Mouse (Mus musculus): ENCODE results near the gene Cacng5. TPM values are rescaled to one million over a fixed set of nuclear protein-coding genes. Genes with fewer than 3 reads are reported as not detected.

Gene Cacng5
- polyA plus RNA-seq, 1 experiment from 2014 or later = not detected

DNA sequence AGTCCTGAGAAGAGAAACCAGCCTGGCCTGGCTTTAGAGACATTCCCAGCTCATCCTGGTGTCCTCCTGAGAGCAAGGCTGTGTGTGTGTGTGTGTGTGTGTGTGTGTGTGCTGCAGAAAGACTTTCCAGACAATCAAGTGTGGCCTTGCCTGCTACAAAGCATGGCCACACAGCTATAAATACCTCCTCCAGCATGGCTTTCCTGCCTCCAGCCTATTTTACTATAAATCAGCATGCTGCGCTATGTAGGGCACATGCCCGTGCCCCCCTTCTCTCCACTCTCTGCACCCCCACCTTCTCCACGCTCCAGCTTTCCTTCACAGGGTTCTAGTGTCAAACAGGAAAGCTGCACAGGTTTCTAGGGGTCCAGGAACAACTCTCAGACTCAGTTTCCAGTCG lies 19.2 kb downstream of the Cacng5 start:
- Histone ChIP-seq H3K4me1 (ENCODE audit: insufficient read depth, low read depth, low read length) (no peaks in the 10 kb centered on the region), H3K36me3 (ENCODE audit: insufficient read depth, low read length) (no peaks in the 10 kb centered on the region), H3K27me3 (replicated peaks; ENCODE audit: insufficient read depth, low read length) (no peaks in the 10 kb centered on the region), H3K4me3 (ENCODE audit: low read depth, low read length) (no peak overlapping the region), H3K4me2 (replicated peaks; ENCODE audit: low read depth, low read length) (no peak overlapping the region), H3K9me3 (ENCODE audit: low read length) (no peaks in the 10 kb centered on the region), H3K9ac (replicated peaks; ENCODE audit: low read depth) (no peak overlapping the region), H3K27ac (ENCODE audit: low read length) (no peak overlapping the region)
- WGBS = 61% methylated on average over 4 of the region's 4 CpGs
- TF ChIP-seq EP300 (IDR thresholded peaks at IDR 0.05) (no peak), CTCF (IDR thresholded peaks at IDR 0.05) (no peak)
- DNase-seq (ENCODE audit: low spot score) (no peak), ATAC-seq (no peak)

DNA sequence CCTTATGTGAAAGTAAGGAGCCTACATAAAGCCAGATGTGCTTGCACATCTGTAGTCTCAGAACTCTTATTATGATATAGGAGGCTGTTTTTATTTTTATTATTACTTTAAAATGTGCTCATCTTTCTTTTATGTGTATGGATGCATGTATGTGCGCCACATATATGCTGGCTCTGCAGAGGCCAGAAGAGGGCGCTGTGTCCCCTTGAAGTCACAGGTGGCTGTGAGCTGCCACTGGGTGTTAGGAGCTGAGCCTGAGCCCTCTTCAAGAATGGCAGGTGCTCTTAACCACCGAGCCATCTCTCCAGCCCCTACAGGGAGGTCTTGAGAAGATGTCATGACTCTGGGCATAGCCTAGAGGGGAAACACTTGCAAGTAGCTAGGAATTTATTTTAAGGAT lies 23.5 kb downstream of the Cacng5 start:
- Histone ChIP-seq H3K4me1 (ENCODE audit: insufficient read depth, low read depth, low read length) (no peaks in the 10 kb centered on the region), H3K4me2 (replicated peaks; ENCODE audit: low read depth, low read length) (no peak overlapping the region), H3K9me3 (ENCODE audit: low read length) (no peaks in the 10 kb centered on the region), H3K4me3 (ENCODE audit: low read depth, low read length) (no peak overlapping the region), H3K27ac (ENCODE audit: low read length) (no peak overlapping the region), H3K27me3 (replicated peaks; ENCODE audit: insufficient read depth, low read length) (no peaks in the 10 kb centered on the region), H3K9ac (replicated peaks; ENCODE audit: low read depth) (no peak overlapping the region), H3K36me3 (ENCODE audit: insufficient read depth, low read length) (no peaks in the 10 kb centered on the region)
- ATAC-seq (no peak), DNase-seq (ENCODE audit: low spot score) (no peak)
- TF ChIP-seq CTCF (IDR thresholded peaks at IDR 0.05) = no peak
- TF ChIP-seq EP300 (IDR thresholded peaks at IDR 0.05) = no peak
- WGBS = 82% methylated on average over 3 of the region's 3 CpGs

DNA sequence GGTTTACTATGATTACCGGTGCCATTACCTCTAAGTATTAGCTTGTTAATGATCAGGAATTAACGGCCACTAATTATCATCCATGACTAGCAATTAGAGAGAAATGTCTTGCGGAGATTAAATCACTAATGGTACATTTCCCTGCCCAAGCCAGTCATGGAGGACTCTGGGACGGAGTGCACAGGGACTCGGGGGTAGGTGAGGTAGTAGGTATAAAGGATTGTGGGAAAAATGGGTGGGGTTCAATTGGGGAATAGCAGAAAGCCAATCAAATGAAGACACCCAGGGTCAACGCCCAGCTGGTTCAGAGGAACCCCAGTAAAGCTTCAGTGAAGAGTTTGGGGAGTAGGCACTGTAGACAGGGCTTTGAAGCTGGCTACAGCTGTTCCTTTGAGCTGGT lies 27.5 kb downstream of the Cacng5 start:
- TF ChIP-seq EP300 (IDR thresholded peaks at IDR 0.05) (no peak), CTCF (IDR thresholded peaks at IDR 0.05) (no peak)
- DNase-seq (ENCODE audit: low spot score) (no peak), ATAC-seq (no peak)
- no peaks in the 10 kb centered on the region for H3K4me1 ChIP-seq (ENCODE audit: insufficient read depth, low read depth, low read length)
- H3K36me3 ChIP-seq (ENCODE audit: insufficient read depth, low read length) = no peaks in the 10 kb centered on the region
- H3K4me3 ChIP-seq (ENCODE audit: low read depth, low read length) = no peak overlapping the region
- no peak overlapping the region for H3K27ac ChIP-seq (ENCODE audit: low read length)
- H3K9ac ChIP-seq (replicated peaks; ENCODE audit: low read depth) = no peak overlapping the region
- 83% methylated on average over 6 of the region's 6 CpGs for WGBS
- no peaks in the 10 kb centered on the region for H3K9me3 ChIP-seq (ENCODE audit: low read length)
- H3K27me3 ChIP-seq (replicated peaks; ENCODE audit: insufficient read depth, low read length) = no peaks in the 10 kb centered on the region
- no peak overlapping the region for H3K4me2 ChIP-seq (replicated peaks; ENCODE audit: low read depth, low read length)

DNA sequence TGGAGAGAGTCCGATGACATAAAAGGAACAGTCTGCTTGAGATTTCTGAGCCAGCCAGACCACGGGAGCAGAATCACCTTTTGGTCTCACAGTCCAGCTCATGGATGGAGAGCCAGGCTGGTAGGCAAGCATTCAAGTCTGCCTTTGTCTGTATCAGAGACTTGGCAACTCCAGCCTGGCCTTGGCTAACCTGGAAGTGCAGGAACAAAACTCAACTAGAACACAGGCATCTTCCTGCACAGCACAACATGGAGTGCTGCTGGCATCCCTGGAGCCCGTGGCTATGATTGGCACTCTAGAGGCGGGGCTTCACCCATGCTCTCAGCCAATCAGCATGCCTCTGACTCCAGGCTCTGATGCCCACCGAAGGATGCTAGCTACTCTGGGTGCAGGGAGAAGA lies 38.0 kb downstream of the Cacng5 start:
- no peaks in the 10 kb centered on the region for H3K9me3 ChIP-seq (ENCODE audit: low read length)
- no peak for ATAC-seq
- no peak for DNase-seq (ENCODE audit: low spot score)
- H3K9ac ChIP-seq (replicated peaks; ENCODE audit: low read depth) = no peak overlapping the region
- no peak overlapping the region for H3K27ac ChIP-seq (ENCODE audit: low read length)
- no peak overlapping the region for H3K4me3 ChIP-seq (ENCODE audit: low read depth, low read length)
- H3K27me3 ChIP-seq (replicated peaks; ENCODE audit: insufficient read depth, low read length) = no peaks in the 10 kb centered on the region
- TF ChIP-seq CTCF (IDR thresholded peaks at IDR 0.05) (no peak), EP300 (IDR thresholded peaks at IDR 0.05) (no peak)
- H3K36me3 ChIP-seq (ENCODE audit: insufficient read depth, low read length) = no peaks in the 10 kb centered on the region
- WGBS = 59% methylated on average over 5 of the region's 5 CpGs
- no peaks in the 10 kb centered on the region for H3K4me1 ChIP-seq (ENCODE audit: insufficient read depth, low read depth, low read length)
- no peak overlapping the region for H3K4me2 ChIP-seq (replicated peaks; ENCODE audit: low read depth, low read length)

DNA sequence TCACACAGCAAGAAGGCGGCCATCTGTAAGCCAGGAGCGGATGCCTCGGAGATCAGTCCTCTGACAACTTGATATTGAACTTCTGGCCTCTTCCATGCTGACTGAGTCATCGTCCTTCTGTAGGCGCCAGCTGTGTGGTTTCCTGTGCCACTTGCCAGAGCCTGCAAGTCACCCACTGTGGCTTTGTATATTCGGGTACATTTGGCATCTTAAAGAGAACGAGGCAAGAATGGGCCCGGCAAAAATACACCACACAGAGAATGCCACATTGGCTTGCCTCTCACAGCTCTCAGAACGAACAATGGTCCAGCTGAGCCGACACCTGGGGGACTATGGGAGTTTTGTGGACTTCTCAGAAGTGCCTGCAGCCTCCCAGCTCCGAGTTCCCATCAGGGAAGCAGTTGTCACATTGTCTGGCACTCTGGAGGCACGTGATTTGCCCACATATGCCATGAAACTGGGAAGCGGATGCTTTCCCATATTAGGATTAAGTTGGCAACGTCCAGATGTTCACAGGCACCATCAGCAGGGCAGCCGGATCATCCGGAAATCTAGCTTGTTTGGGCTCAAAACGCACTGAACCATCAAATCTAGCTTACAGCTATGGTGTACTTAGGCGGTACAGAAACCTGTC lies 38.9 kb downstream of the Cacng5 start:
- Histone ChIP-seq H3K4me2 (replicated peaks; ENCODE audit: low read depth, low read length) (no peak overlapping the region), H3K27me3 (replicated peaks; ENCODE audit: insufficient read depth, low read length) (no peaks in the 10 kb centered on the region), H3K36me3 (ENCODE audit: insufficient read depth, low read length) (no peaks in the 10 kb centered on the region), H3K9ac (replicated peaks; ENCODE audit: low read depth) (no peak overlapping the region), H3K4me1 (ENCODE audit: insufficient read depth, low read depth, low read length) (no peaks in the 10 kb centered on the region), H3K4me3 (ENCODE audit: low read depth, low read length) (no peak overlapping the region), H3K27ac (ENCODE audit: low read length) (no peak overlapping the region), H3K9me3 (ENCODE audit: low read length) (no peaks in the 10 kb centered on the region)
- no peak for DNase-seq (ENCODE audit: low spot score)
- WGBS = 70% methylated on average over 18 of the region's 18 CpGs
- TF ChIP-seq CTCF (IDR thresholded peaks at IDR 0.05) (no peak), EP300 (IDR thresholded peaks at IDR 0.05) (no peak)
- ATAC-seq = no peak

DNA sequence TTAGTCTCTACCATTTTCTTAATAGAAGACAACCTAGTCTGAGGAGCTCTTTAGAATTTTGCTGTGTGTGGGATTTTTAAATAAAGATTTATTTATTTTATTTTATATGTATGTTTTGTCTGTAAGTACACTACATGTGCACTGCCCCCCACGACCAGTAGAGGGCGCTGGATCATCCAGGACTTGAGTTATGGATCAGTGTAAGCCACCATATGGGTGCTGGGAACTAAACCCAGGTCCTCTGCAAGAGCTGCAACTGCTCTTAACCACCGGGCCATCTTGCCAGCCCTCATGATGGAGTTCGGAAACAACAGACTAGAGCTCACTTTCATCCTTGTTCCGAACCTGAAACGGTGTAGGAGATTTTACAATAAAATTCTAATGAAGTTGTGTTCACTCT lies 42.1 kb downstream of the Cacng5 start:
- Histone ChIP-seq H3K27ac (ENCODE audit: low read length) (no peak overlapping the region), H3K4me1 (ENCODE audit: insufficient read depth, low read depth, low read length) (no peaks in the 10 kb centered on the region), H3K9me3 (ENCODE audit: low read length) (no peaks in the 10 kb centered on the region), H3K4me2 (replicated peaks; ENCODE audit: low read depth, low read length) (no peak overlapping the region), H3K9ac (replicated peaks; ENCODE audit: low read depth) (no peak overlapping the region), H3K36me3 (ENCODE audit: insufficient read depth, low read length) (no peaks in the 10 kb centered on the region), H3K27me3 (replicated peaks; ENCODE audit: insufficient read depth, low read length) (no peaks in the 10 kb centered on the region), H3K4me3 (ENCODE audit: low read depth, low read length) (no peak overlapping the region)
- TF ChIP-seq EP300 (IDR thresholded peaks at IDR 0.05) (no peak), CTCF (IDR thresholded peaks at IDR 0.05) (no peak; the same call in 1 of the 2 replicates)
- DNase-seq (ENCODE audit: low spot score) (no peak), ATAC-seq (no peak)
- WGBS = 63% methylated on average over 6 of the region's 6 CpGs

DNA sequence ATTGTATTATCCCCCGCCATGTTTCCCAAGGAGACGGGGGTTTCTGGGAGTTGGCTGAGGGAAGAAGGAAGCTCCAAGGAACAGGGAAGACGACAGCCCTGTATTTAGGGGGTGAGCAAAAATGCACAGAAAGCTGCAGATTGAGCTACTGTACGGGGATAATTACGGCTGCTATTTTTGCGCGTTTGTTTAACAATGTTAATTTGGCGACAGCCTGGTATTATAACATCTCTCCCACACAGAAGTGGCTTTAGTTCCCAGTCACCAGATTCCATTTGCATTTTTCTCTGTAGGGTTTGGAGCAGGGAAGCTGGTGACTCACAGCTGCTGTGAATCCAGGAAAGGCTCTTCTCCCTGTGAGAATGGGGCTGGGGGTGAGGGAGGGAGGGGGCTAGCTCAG lies 47.3 kb downstream of the Cacng5 start:
- Histone ChIP-seq H3K9me3 (ENCODE audit: low read length) (no peaks in the 10 kb centered on the region), H3K4me1 (ENCODE audit: insufficient read depth, low read depth, low read length) (no peaks in the 10 kb centered on the region), H3K4me3 (ENCODE audit: low read depth, low read length) (no peak overlapping the region), H3K27me3 (replicated peaks; ENCODE audit: insufficient read depth, low read length) (no peaks in the 10 kb centered on the region), H3K9ac (replicated peaks; ENCODE audit: low read depth) (no peak overlapping the region), H3K36me3 (ENCODE audit: insufficient read depth, low read length) (no peaks in the 10 kb centered on the region), H3K27ac (ENCODE audit: low read length) (no peak overlapping the region), H3K4me2 (replicated peaks; ENCODE audit: low read depth, low read length) (no peak overlapping the region)
- no peak for ATAC-seq
- WGBS = 81% methylated on average over 8 of the region's 8 CpGs
- no peak for TF ChIP-seq EP300 (IDR thresholded peaks at IDR 0.05)
- TF ChIP-seq CTCF (IDR thresholded peaks at IDR 0.05) = no peak
- DNase-seq (ENCODE audit: low spot score) = no peak
